Mouse (Mus musculus): ENCODE data around the gene Fez1. TPM values are rescaled to one million over a fixed set of nuclear protein-coding genes. Genes with fewer than 3 reads are reported as not detected.

Gene Fez1
- polyA plus RNA-seq, 1 experiment, result 0.30 TPM

- no peaks in the 10 kb centered on the region for H3K4me1 ChIP-seq (ENCODE audit: control insufficient read depth, insufficient read depth, insufficient read length, low read length)
- WGBS, result 69% methylated on average over 2 of the region's 2 CpGs
- H3K4me3 ChIP-seq (ENCODE audit: low read depth, low read length), result no peak overlapping the region
- TF ChIP-seq CTCF (IDR thresholded peaks at IDR 0.05; ENCODE audit: extremely low read depth, insufficient read length, insufficient replicate concordance, low read depth, low read length), result no peak
- no peak for TF ChIP-seq POLR2A (IDR thresholded peaks at IDR 0.05; ENCODE audit: low read depth, low read length)
- H3K27me3 ChIP-seq (ENCODE audit: control insufficient read depth, insufficient read depth, low read length), result no peaks in the 10 kb centered on the region
- no peak overlapping the region for H3K27ac ChIP-seq (ENCODE audit: insufficient read depth, low read depth, low read length)
- no peaks in the 10 kb centered on the region for H3K36me3 ChIP-seq (ENCODE audit: control insufficient read depth, insufficient read depth, low read length)
These were observed 52.1 kb downstream of the Fez1 start for GRCm38 (mm10) chr9:36873796-36874195.

GRCm38 (mm10) chr9:36876313-36876712 is 54.6 kb downstream of the Fez1 start:
- WGBS, result 83% methylated on average over 5 of the region's 5 CpGs
- H3K27me3 ChIP-seq (ENCODE audit: control insufficient read depth, insufficient read depth, low read length), result no peaks in the 10 kb centered on the region

GRCm38 (mm10) chr9:36876787-36877186 is 55.1 kb downstream of the Fez1 start:
- H3K27ac ChIP-seq (ENCODE audit: insufficient read depth, low read depth, low read length), result no peak overlapping the region
- H3K36me3 ChIP-seq (ENCODE audit: control insufficient read depth, insufficient read depth, low read length), result no peaks in the 10 kb centered on the region
- no peak for TF ChIP-seq POLR2A (IDR thresholded peaks at IDR 0.05; ENCODE audit: low read depth, low read length)
- no peak for TF ChIP-seq CTCF (IDR thresholded peaks at IDR 0.05; ENCODE audit: extremely low read depth, insufficient read length, insufficient replicate concordance, low read depth, low read length)
- H3K4me1 ChIP-seq (ENCODE audit: control insufficient read depth, insufficient read depth, insufficient read length, low read length), result no peaks in the 10 kb centered on the region
- H3K27me3 ChIP-seq (ENCODE audit: control insufficient read depth, insufficient read depth, low read length), result no peaks in the 10 kb centered on the region
- no peak overlapping the region for H3K4me3 ChIP-seq (ENCODE audit: low read depth, low read length)

More at GRCm38 (mm10) chr9:36876313-36876712, 54.6 kb downstream of the Fez1 start:
- no peak for TF ChIP-seq CTCF (IDR thresholded peaks at IDR 0.05; ENCODE audit: extremely low read depth, insufficient read length, insufficient replicate concordance, low read depth, low read length)
- no peak for TF ChIP-seq POLR2A (IDR thresholded peaks at IDR 0.05; ENCODE audit: low read depth, low read length)
- Histone ChIP-seq H3K27ac (ENCODE audit: insufficient read depth, low read depth, low read length) (no peak overlapping the region), H3K4me1 (ENCODE audit: control insufficient read depth, insufficient read depth, insufficient read length, low read length) (no peaks in the 10 kb centered on the region), H3K36me3 (ENCODE audit: control insufficient read depth, insufficient read depth, low read length) (no peaks in the 10 kb centered on the region), H3K4me3 (ENCODE audit: low read depth, low read length) (no peak overlapping the region)

GRCm38 (mm10) chr9:36881615-36882014 is 60.0 kb downstream of the Fez1 start:
- H3K4me3 ChIP-seq (ENCODE audit: low read depth, low read length), result no peak overlapping the region
- TF ChIP-seq POLR2A (IDR thresholded peaks at IDR 0.05; ENCODE audit: low read depth, low read length) (no peak), CTCF (IDR thresholded peaks at IDR 0.05; ENCODE audit: extremely low read depth, insufficient read length, insufficient replicate concordance, low read depth, low read length) (no peak)
- no peaks in the 10 kb centered on the region for H3K36me3 ChIP-seq (ENCODE audit: control insufficient read depth, insufficient read depth, low read length)
- H3K4me1 ChIP-seq (ENCODE audit: control insufficient read depth, insufficient read depth, insufficient read length, low read length), result no peaks in the 10 kb centered on the region
- no peaks in the 10 kb centered on the region for H3K27me3 ChIP-seq (ENCODE audit: control insufficient read depth, insufficient read depth, low read length)
- 76% methylated on average over 5 of the region's 5 CpGs for WGBS
- no peak overlapping the region for H3K27ac ChIP-seq (ENCODE audit: insufficient read depth, low read depth, low read length)

GRCm38 (mm10) chr9:36882034-36882745 is 60.5 kb downstream of the Fez1 start:
- WGBS, result 45% methylated on average over 8 of the region's 8 CpGs
- Histone ChIP-seq H3K4me1 (ENCODE audit: control insufficient read depth, insufficient read depth, insufficient read length, low read length) (no peaks in the 10 kb centered on the region), H3K27ac (ENCODE audit: insufficient read depth, low read depth, low read length) (no peak overlapping the region), H3K27me3 (ENCODE audit: control insufficient read depth, insufficient read depth, low read length) (no peaks in the 10 kb centered on the region), H3K4me3 (ENCODE audit: low read depth, low read length) (no peak overlapping the region), H3K36me3 (ENCODE audit: control insufficient read depth, insufficient read depth, low read length) (no peaks in the 10 kb centered on the region)
- TF ChIP-seq POLR2A (IDR thresholded peaks at IDR 0.05; ENCODE audit: low read depth, low read length) (no peak), CTCF (IDR thresholded peaks at IDR 0.05; ENCODE audit: extremely low read depth, insufficient read length, insufficient replicate concordance, low read depth, low read length) (no peak)

- no peak overlapping the region for H3K4me3 ChIP-seq (ENCODE audit: low read depth, low read length)
- no peaks in the 10 kb centered on the region for H3K4me1 ChIP-seq (ENCODE audit: control insufficient read depth, insufficient read depth, insufficient read length, low read length)
- TF ChIP-seq POLR2A (IDR thresholded peaks at IDR 0.05; ENCODE audit: low read depth, low read length) (no peak), CTCF (IDR thresholded peaks at IDR 0.05; ENCODE audit: extremely low read depth, insufficient read length, insufficient replicate concordance, low read depth, low read length) (no peak)
- H3K27me3 ChIP-seq (ENCODE audit: control insufficient read depth, insufficient read depth, low read length), result no peaks in the 10 kb centered on the region
- WGBS, result 42% methylated on average over 3 of the region's 3 CpGs
- H3K36me3 ChIP-seq (ENCODE audit: control insufficient read depth, insufficient read depth, low read length), result no peaks in the 10 kb centered on the region
- no peak overlapping the region for H3K27ac ChIP-seq (ENCODE audit: insufficient read depth, low read depth, low read length)
These were observed 61.9 kb downstream of the Fez1 start for GRCm38 (mm10) chr9:36883569-36883968.

- Histone ChIP-seq H3K4me1 (ENCODE audit: control insufficient read depth, insufficient read depth, insufficient read length, low read length) (no peaks in the 10 kb centered on the region), H3K4me3 (ENCODE audit: low read depth, low read length) (no peak overlapping the region), H3K27me3 (ENCODE audit: control insufficient read depth, insufficient read depth, low read length) (no peaks in the 10 kb centered on the region), H3K27ac (ENCODE audit: insufficient read depth, low read depth, low read length) (no peak overlapping the region), H3K36me3 (ENCODE audit: control insufficient read depth, insufficient read depth, low read length) (no peaks in the 10 kb centered on the region)
- no peak for TF ChIP-seq POLR2A (IDR thresholded peaks at IDR 0.05; ENCODE audit: low read depth, low read length)
- TF ChIP-seq CTCF (IDR thresholded peaks at IDR 0.05; ENCODE audit: extremely low read depth, insufficient read length, insufficient replicate concordance, low read depth, low read length), result no peak
- WGBS, result 56% methylated on average over 3 of the region's 3 CpGs
These were observed 63.6 kb downstream of the Fez1 start for GRCm38 (mm10) chr9:36885237-36885636.

Measured in small intestine, adult 2 months (tissue).